Mouse (Mus musculus): ENCODE results near the gene Gm7271. TPM values are rescaled to one million over a fixed set of nuclear protein-coding genes. Genes with fewer than 3 reads are reported as not detected.

Gene Gm7271
- not detected in 2 replicates for polyA plus RNA-seq (2012; rRNA removed)

DNA sequence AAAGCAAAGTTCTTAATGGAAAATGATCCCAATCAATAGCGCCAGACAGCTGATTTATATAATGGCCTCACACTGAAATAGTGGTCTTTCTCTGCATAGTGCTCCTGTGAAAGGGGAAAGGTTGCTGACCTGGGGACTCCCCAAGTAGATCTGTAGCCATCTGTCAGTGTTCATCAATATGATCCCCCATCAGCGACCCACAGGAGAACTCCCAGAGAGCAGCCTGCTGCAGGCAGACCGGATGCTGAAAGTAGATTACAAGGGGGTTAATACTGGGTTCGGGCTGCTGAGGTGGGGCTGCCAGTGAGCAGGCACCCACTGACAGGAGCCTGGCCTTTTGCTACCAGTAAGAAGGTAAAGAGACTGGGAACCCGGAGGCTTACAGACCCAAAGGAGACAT lies at the start of gene Gm7271:
TSS of gene Gm7271 (plus strand) at position 230 of the 400 bp plus-strand sequence.
- TF ChIP-seq CTCF (IDR thresholded peaks at IDR 0.05; ENCODE audit: extremely low read depth, insufficient read length, insufficient replicate concordance, low read depth, low read length) (no peak), POLR2A (IDR thresholded peaks at IDR 0.05; ENCODE audit: low read depth, low read length) (no peak)
- no peaks in the 10 kb centered on the region for H3K4me1 ChIP-seq (ENCODE audit: control insufficient read depth, insufficient read depth, insufficient read length, low read length)
- 55% methylated on average over 5 of the region's 5 CpGs for WGBS

DNA sequence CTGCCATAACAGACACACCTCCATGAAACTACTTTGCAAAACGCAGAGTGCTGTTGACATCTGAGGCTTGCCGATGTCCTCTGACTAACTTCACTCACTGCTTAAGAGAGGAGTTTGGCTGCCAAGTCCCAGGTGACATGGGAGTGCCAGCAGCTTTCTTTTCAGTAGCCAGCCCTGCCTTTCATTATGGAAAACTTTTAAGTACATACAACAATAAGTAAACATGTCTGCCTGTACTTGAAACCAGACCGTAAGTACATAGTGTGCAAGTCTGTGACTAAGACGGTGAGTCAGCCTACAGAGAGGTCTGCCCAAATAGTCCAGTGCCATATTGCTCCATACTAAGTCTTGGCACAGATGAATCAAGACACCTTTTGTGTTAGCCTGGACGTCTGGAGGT lies 46.7 kb upstream of the Gm7271 start:
- WGBS = 69% methylated on average over 5 of the region's 5 CpGs
- H3K36me3 ChIP-seq (ENCODE audit: control insufficient read depth, insufficient read depth, low read length) = no peaks in the 10 kb centered on the region
- TF ChIP-seq CTCF (IDR thresholded peaks at IDR 0.05; ENCODE audit: extremely low read depth, insufficient read length, insufficient replicate concordance, low read depth, low read length) = no peak
- TF ChIP-seq POLR2A (IDR thresholded peaks at IDR 0.05; ENCODE audit: low read depth, low read length) = no peak
- H3K4me3 ChIP-seq (ENCODE audit: low read depth, low read length) = no peak overlapping the region
- H3K4me1 ChIP-seq (ENCODE audit: control insufficient read depth, insufficient read depth, insufficient read length, low read length) = no peaks in the 10 kb centered on the region
- H3K27me3 ChIP-seq (ENCODE audit: control insufficient read depth, insufficient read depth, low read length) = no peaks in the 10 kb centered on the region
- H3K27ac ChIP-seq (ENCODE audit: insufficient read depth, low read depth, low read length) = no peak overlapping the region

More for the DNA sequence above, at the start of gene Gm7271:
- no peak within 1 kb of the TSS for H3K27ac ChIP-seq (ENCODE audit: insufficient read depth, low read depth, low read length)
- H3K36me3 ChIP-seq (ENCODE audit: control insufficient read depth, insufficient read depth, low read length) = no peaks in the 10 kb centered on the region
- H3K27me3 ChIP-seq (ENCODE audit: control insufficient read depth, insufficient read depth, low read length) = no peaks in the 10 kb centered on the region
- H3K4me3 ChIP-seq (ENCODE audit: low read depth, low read length) = no peak within 1 kb of the TSS

DNA sequence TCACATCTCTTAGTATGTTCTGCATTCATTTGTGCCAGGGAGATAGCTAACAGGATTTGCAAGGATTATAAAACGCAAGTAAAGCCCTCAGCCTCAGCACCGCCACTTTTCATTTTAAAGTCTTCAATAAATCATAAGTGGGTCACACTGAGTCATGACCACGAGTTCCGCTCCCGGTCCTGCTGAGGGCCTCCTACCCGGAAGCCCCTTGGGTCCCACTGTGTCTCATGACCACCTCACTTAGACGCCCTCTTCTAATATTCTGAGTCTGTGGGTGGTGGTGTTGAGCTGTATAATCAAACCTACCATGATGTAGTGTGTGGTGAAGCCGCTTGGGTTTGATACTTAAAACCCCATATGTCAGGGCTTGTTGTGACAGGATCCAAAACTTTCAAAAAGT lies 46.1 kb upstream of the Gm7271 start:
- Histone ChIP-seq H3K4me3 (ENCODE audit: low read depth, low read length) (no peak overlapping the region), H3K27me3 (ENCODE audit: control insufficient read depth, insufficient read depth, low read length) (no peaks in the 10 kb centered on the region), H3K4me1 (ENCODE audit: control insufficient read depth, insufficient read depth, insufficient read length, low read length) (no peaks in the 10 kb centered on the region), H3K27ac (ENCODE audit: insufficient read depth, low read depth, low read length) (no peak overlapping the region), H3K36me3 (ENCODE audit: control insufficient read depth, insufficient read depth, low read length) (no peaks in the 10 kb centered on the region)
- 88% methylated on average over 8 of the region's 8 CpGs for WGBS
- no peak for TF ChIP-seq POLR2A (IDR thresholded peaks at IDR 0.05; ENCODE audit: low read depth, low read length)
- no peak for TF ChIP-seq CTCF (IDR thresholded peaks at IDR 0.05; ENCODE audit: extremely low read depth, insufficient read length, insufficient replicate concordance, low read depth, low read length)

DNA sequence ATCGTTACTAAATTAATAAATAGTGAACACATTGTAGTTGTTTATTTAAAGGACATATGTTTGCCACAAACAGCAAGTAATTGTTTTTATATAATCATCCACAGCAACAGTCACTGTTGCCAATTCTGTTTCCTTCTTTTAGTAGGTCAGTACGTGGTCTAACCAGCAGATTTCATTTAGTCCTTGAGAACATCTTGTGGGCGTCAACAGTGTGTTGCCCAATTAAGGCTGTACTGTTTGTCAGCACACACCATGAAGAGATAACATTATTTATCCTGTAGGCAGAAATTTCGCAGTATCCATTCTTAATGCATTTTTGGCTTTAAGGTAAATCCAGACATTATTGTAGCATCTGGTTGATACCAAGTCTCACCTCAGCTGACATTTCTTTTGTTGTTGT lies 42.4 kb upstream of the Gm7271 start:
- H3K27me3 ChIP-seq (ENCODE audit: control insufficient read depth, insufficient read depth, low read length) = no peaks in the 10 kb centered on the region
- no peak overlapping the region for H3K27ac ChIP-seq (ENCODE audit: insufficient read depth, low read depth, low read length)
- H3K4me1 ChIP-seq (ENCODE audit: control insufficient read depth, insufficient read depth, insufficient read length, low read length) = no peaks in the 10 kb centered on the region
- WGBS = 46% methylated on average over 4 of the region's 4 CpGs
- H3K36me3 ChIP-seq (ENCODE audit: control insufficient read depth, insufficient read depth, low read length) = no peaks in the 10 kb centered on the region
- no peak for TF ChIP-seq CTCF (IDR thresholded peaks at IDR 0.05; ENCODE audit: extremely low read depth, insufficient read length, insufficient replicate concordance, low read depth, low read length)
- no peak for TF ChIP-seq POLR2A (IDR thresholded peaks at IDR 0.05; ENCODE audit: low read depth, low read length)
- H3K4me3 ChIP-seq (ENCODE audit: low read depth, low read length) = no peak overlapping the region

DNA sequence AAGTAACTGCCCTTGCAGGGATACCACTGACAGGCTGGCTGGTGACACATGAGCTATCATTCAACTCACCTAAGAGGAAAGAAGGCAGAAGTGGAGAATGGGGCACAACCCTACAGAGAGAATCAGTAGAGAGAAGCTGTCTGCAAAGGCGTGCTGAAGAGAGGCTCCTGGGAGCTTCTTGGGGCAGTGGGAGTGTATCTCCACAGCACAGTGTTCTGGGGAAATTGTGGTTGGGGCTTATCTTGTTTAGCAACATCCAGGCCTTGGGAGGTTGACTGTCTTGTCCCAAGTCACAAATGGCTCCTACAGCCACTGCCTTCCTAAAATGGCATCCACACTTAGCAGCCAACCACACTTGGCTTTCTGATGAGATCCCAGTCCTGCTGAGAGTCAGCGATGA lies 8.9 kb upstream of the Gm7271 start:
- no peaks in the 10 kb centered on the region; the same call in 1 of the 2 replicates for H3K4me1 ChIP-seq (ENCODE audit: control insufficient read depth, insufficient read depth, insufficient read length, low read length)
- H3K27ac ChIP-seq (ENCODE audit: insufficient read depth, low read depth, low read length) = no peak overlapping the region
- no peaks in the 10 kb centered on the region for H3K27me3 ChIP-seq (ENCODE audit: control insufficient read depth, insufficient read depth, low read length)
- no peaks in the 10 kb centered on the region for H3K36me3 ChIP-seq (ENCODE audit: control insufficient read depth, insufficient read depth, low read length)
- TF ChIP-seq CTCF (IDR thresholded peaks at IDR 0.05; ENCODE audit: extremely low read depth, insufficient read length, insufficient replicate concordance, low read depth, low read length) (no peak), POLR2A (IDR thresholded peaks at IDR 0.05; ENCODE audit: low read depth, low read length) (no peak)
- no peak overlapping the region for H3K4me3 ChIP-seq (ENCODE audit: low read depth, low read length)
- 89% methylated on average over 2 of the region's 2 CpGs for WGBS

DNA sequence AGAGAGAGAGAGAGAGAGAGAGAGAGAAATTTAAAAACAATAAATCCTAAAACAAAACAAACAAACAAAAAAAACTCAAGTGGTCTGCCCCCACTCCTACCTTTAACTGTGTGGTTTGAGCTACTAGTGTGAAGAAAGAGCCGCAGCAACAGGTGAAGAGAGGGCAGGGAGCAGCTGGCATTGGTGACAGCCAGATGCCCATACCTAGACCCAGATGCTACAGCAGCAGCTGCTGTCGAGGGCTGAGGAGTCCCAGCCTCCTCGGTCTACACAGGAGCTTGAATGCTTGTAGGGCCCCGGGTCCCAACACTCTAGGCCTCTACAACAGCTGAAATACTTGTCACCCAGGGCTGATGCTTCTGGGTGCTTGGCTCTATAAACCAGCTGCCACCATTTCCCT lies 7.0 kb upstream of the Gm7271 start:
- H3K27me3 ChIP-seq (ENCODE audit: control insufficient read depth, insufficient read depth, low read length) = no peaks in the 10 kb centered on the region
- 74% methylated on average over 4 of the region's 4 CpGs for WGBS
- no peaks in the 10 kb centered on the region for H3K4me1 ChIP-seq (ENCODE audit: control insufficient read depth, insufficient read depth, insufficient read length, low read length)
- no peak overlapping the region for H3K4me3 ChIP-seq (ENCODE audit: low read depth, low read length)
- H3K27ac ChIP-seq (ENCODE audit: insufficient read depth, low read depth, low read length) = no peak overlapping the region
- TF ChIP-seq CTCF (IDR thresholded peaks at IDR 0.05; ENCODE audit: extremely low read depth, insufficient read length, insufficient replicate concordance, low read depth, low read length) (no peak), POLR2A (IDR thresholded peaks at IDR 0.05; ENCODE audit: low read depth, low read length) (no peak)
- H3K36me3 ChIP-seq (ENCODE audit: control insufficient read depth, insufficient read depth, low read length) = no peaks in the 10 kb centered on the region

DNA sequence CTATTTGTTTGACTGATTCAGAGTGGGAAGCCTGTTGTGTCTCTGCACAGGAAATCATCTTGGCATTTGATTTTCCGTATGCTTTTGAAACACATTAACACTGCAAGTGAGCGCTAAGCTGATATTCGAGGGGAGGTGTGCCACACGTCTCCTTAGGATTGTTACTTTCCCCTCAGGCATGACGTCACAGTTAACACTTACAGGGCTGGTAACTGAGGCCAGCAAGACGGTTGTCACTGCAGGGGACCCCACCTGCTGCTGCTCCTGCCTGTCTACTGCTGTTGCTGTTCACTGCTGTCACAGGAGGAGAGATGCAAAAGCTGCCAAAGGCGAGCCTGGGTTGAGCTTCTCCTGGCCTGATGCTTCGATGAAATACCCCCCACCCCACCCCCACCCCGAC lies 6.1 kb upstream of the Gm7271 start:
- H3K27me3 ChIP-seq (ENCODE audit: control insufficient read depth, insufficient read depth, low read length) = no peaks in the 10 kb centered on the region
- no peak overlapping the region for H3K27ac ChIP-seq (ENCODE audit: insufficient read depth, low read depth, low read length)
- H3K36me3 ChIP-seq (ENCODE audit: control insufficient read depth, insufficient read depth, low read length) = no peaks in the 10 kb centered on the region
- H3K4me1 ChIP-seq (ENCODE audit: control insufficient read depth, insufficient read depth, insufficient read length, low read length) = no peaks in the 10 kb centered on the region
- WGBS = 42% methylated on average over 9 of the region's 9 CpGs
- no peak overlapping the region for H3K4me3 ChIP-seq (ENCODE audit: low read depth, low read length)
- TF ChIP-seq POLR2A (IDR thresholded peaks at IDR 0.05; ENCODE audit: low read depth, low read length) (no peak), CTCF (IDR thresholded peaks at IDR 0.05; ENCODE audit: extremely low read depth, insufficient read length, insufficient replicate concordance, low read depth, low read length) (no peak)

DNA sequence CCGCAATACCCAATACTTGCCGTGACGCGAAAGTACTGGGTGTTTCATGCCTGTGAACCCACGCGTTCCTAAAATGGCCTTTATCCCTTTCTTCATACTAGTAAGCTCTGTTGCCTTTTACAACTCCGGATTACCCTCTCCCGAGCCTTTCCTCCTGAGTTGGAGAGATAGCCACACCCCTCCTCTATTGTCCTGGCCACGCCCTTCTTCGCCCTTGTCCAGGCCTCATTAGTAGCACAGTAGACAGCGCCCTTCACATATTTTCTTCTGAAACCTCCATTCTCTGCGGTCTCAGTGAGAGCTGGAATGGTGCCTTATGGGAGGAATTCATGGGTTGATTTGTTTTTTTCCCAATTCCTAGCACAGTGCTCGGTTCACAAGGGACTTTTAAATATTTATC lies 11.3 kb downstream of the Gm7271 start:
- Histone ChIP-seq H3K4me1 (ENCODE audit: control insufficient read depth, insufficient read depth, insufficient read length, low read length) (no peaks in the 10 kb centered on the region), H3K27me3 (ENCODE audit: control insufficient read depth, insufficient read depth, low read length) (no peaks in the 10 kb centered on the region), H3K4me3 (ENCODE audit: low read depth, low read length) (no peak overlapping the region), H3K36me3 (ENCODE audit: control insufficient read depth, insufficient read depth, low read length) (no peaks in the 10 kb centered on the region), H3K27ac (ENCODE audit: insufficient read depth, low read depth, low read length) (no peak overlapping the region)
- WGBS = 75% methylated on average over 13 of the region's 13 CpGs
- TF ChIP-seq CTCF (IDR thresholded peaks at IDR 0.05; ENCODE audit: extremely low read depth, insufficient read length, insufficient replicate concordance, low read depth, low read length) = no peak
- no peak for TF ChIP-seq POLR2A (IDR thresholded peaks at IDR 0.05; ENCODE audit: low read depth, low read length)
